Mouse (Mus musculus) liver, embryonic 14.5 days (tissue): Measurements from ENCODE around the gene Chodl.

Experiments used
- CTCF ChIP-seq: IDR thresholded peaks from 2 replicates; pipeline ENCODE4 v1.5.1; 2016; ENCODE audit warnings: antibody characterized with exemption, low read depth, control low read depth
- EP300 ChIP-seq: IDR thresholded peaks from 2 replicates; pipeline ENCODE4 v1.6.1; 2016; ENCODE audit warnings: antibody characterized with exemption, low read depth

- TF ChIP-seq CTCF (no peak), EP300 (no peak)
Measured at GRCm38 (mm10) chr16:78934298-78934697, 3.5 kb downstream of the Chodl start.
